Mouse (Mus musculus): Measurements from ENCODE around the gene Tmem256.
"Not testable (repeated sequence)": the region's sequence is repeated elsewhere in the genome, so short reads cannot be mapped to it uniquely, and the experiment has no call there.

The Tmem256 gene

GRCm38 (mm10) chr11:69858113-69858998 is 20.0 kb downstream of the Tmem256 start, which contains the start of gene Tnk1:
Tnk1 (minus strand) TSS chr11:69858730.
- DNase-seq = no peak

GRCm38 (mm10) chr11:69863729-69864128 is 25.4 kb downstream of the Tmem256 start:
- DNase-seq = not testable (repeated sequence)

GRCm38 (mm10) chr11:69864138-69864860 is 26.0 kb downstream of the Tmem256 start:
- DNase-seq = no peak

GRCm38 (mm10) chr11:69865561-69865960 is 27.2 kb downstream of the Tmem256 start:
- no peak for DNase-seq

- no peak for DNase-seq
Measured at GRCm38 (mm10) chr11:69867335-69867734, 29.0 kb downstream of the Tmem256 start.

- DNase-seq = no peak
Measured at GRCm38 (mm10) chr11:69870289-69871069, 32.2 kb downstream of the Tmem256 start.

- DNase-seq = no peak
Measured at GRCm38 (mm10) chr11:69871822-69872221, 33.5 kb downstream of the Tmem256 start.

- DNase-seq = no peak
Measured at GRCm38 (mm10) chr11:69872451-69872850, 34.1 kb downstream of the Tmem256 start.

- no peak for DNase-seq
Measured at GRCm38 (mm10) chr11:69876186-69876585, 37.9 kb downstream of the Tmem256 start.

GRCm38 (mm10) chr11:69876867-69877266 is 38.6 kb downstream of the Tmem256 start:
- peak; percentile 84 for DNase-seq

GRCm38 (mm10) chr11:69877878-69878277 is 39.6 kb downstream of the Tmem256 start, which contains the start of gene Tmem95:
Tmem95 (minus strand) TSS chr11:69878018.
- no peak for DNase-seq

GRCm38 (mm10) chr11:69878399-69878798 is 40.1 kb downstream of the Tmem256 start:
- DNase-seq = no peak

GRCm38 (mm10) chr11:69878952-69879351 is 40.6 kb downstream of the Tmem256 start:
- DNase-seq = no peak

- DNase-seq = no peak
Measured at GRCm38 (mm10) chr11:69879711-69880110, 41.4 kb downstream of the Tmem256 start.

GRCm38 (mm10) chr11:69880506-69880852 is 42.2 kb downstream of the Tmem256 start:
- peak; percentile 50 for DNase-seq

GRCm38 (mm10) chr11:69880853-69881603 is 42.7 kb downstream of the Tmem256 start, which contains the start of gene Kctd11:
Kctd11 (minus strand) TSS chr11:69881406.
- DNase-seq = peak; percentile 64

GRCm38 (mm10) chr11:69881787-69882670 is 43.7 kb downstream of the Tmem256 start:
- no peak for DNase-seq

- DNase-seq = no peak
Measured at GRCm38 (mm10) chr11:69883066-69883465, 44.8 kb downstream of the Tmem256 start.

- DNase-seq = no peak
Measured at GRCm38 (mm10) chr11:69883527-69884151, 45.3 kb downstream of the Tmem256 start.

GRCm38 (mm10) chr11:69884240-69884639 is 45.9 kb downstream of the Tmem256 start:
- DNase-seq = no peak

GRCm38 (mm10) chr11:69884663-69885062 is 46.3 kb downstream of the Tmem256 start:
- no peak for DNase-seq
